Mouse (Mus musculus) gastrocnemius, postnatal 14 days (tissue): ENCODE measurements around the gene Cog3. TPM values are rescaled to one million over a fixed set of nuclear protein-coding genes. Genes with fewer than 3 reads are reported as not detected.
"Not testable (repeated sequence)": the region's sequence is repeated elsewhere in the genome, so short reads cannot be mapped to it uniquely, and the experiment has no call there.

Experiments
- DNase-seq: peaks from one replicate; pipeline ENCODE4 v3.0.0; 2021; ENCODE audit warnings: mixed read lengths
- intact Hi-C: fragments of 180-260 bp; cut with DNase I; formaldehyde crosslinking; loops from one replicate; pipeline ENCODE4 v1.15.1; 2025; ENCODE audit warnings: low total_unique reads
- long read RNA-seq, 2 experiments: library from polyadenylated mRNA; stranded (forward); transcript quantifications; one replicate each; pipeline ENCODE4 v2.0.0; 2021
- total RNA-seq, 2 experiments: library from RNA; stranded (reverse); gene quantifications; 2 replicates each; pipeline ENCODE4 v1.2.3; 2021

The Cog3 gene
- 1 to 10 TPM; 8.3 to 9.3 TPM for total RNA-seq
- long read RNA-seq, experiment 1, full-length matches to known transcripts = 7 of 11 reads
- long read RNA-seq, experiment 1, partial matches to known transcripts = 3 of 11 reads
- long read RNA-seq, experiment 1, other reads (novel, unspliced or antisense) = 1 of 11 reads
- long read RNA-seq, experiment 2, full-length matches to known transcripts = 11 of 15 reads
- long read RNA-seq, experiment 2, partial matches to known transcripts = 0 of 15 reads
- long read RNA-seq, experiment 2, other reads (novel, unspliced or antisense) = 4 of 15 reads

DNA sequence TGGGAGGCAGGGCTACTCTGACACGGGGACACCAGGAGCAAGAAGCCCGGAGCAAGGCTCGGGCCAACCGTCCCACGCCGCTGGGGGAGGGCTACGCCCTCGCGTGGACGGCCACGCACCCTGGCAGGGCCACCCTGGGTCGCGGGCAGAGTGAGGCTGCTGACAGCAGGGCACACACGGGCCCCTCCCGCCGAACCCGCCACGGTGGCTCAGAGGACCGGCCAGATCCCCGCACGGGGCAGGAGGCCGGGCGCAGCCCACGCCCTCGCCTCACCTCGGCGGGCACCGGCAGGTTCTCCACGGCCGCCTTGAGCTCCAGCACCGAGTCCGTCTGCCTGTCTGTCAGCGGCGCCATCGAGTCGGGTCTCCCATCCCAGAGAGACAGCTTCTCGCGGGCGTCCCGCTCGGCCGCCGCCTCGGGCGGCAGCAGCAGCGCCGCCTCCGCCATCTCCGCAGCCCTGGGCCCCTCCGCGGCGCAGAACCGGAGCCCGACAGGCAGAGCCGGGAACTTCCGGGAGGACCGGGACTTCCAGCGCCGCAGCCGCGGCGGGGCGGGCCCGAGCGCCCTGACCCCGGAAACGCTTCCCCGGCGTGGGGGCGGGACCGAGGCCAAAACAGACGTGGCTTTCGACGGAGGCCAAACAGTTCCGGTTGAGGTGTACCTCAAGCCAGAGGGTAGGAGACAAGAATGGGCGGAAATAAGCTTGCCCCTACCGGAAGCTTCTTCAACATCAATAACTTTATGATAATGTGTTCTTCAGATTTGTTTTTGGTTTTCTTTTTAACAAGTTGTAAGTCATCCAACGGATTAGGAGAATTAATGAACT lies at the start of gene Cog3:
Cog3 (minus strand) TSS at position 527 of the 827 bp plus-strand sequence.
- intact Hi-C loops = no loop called here
- DNase-seq = peak; percentile 98

DNA sequence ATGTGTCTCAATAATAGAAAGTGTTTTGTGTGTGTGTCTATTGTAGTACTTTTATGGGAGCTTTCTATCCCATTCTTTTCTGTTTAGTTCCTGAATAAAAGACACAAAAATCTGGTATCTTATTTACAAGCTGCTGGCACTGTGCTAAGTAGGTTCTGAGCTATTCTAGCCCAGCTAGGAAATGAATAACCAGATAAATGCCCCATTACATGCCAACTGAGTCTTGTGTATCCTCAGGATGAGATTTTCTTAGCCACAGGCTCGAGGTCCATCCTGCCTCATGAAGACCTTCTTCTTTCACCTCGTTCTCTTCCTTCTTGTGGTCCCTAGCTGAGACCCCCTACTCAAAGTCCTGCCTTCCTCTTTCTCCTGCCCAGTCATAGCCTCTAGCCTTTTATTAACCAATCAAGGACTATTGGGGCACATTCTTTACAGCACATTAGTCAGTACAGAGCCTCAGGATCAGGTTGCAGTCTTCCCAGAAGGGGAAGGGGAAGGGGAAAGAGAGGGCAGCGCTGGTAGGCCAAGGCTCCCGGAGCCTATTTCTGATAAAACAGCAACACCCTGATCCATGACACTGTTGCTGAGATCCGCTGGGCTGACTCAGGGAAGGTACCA lies 43.6 kb upstream of the Cog3 start:
- no peak for DNase-seq
- intact Hi-C loops = no loop called here

DNA sequence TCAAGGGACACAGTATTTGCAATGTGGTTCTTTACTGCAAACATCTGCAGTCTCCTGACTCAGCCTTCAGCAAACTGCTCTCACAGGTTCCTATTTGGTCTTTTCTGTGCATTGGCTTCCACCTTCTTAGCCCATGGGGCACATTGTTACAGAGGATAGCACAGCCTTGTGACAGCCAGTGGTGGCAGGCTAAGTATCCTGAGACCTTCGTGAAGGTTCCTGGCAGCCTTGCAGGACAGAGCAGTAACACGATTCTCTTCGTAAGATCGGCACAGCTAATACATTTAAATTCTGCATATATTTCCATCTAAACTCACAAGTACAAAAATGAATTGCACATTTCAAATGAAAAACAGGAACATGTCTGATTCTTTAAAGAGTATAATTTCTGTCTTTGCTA lies 41.6 kb upstream of the Cog3 start:
- intact Hi-C loops = no loop called here
- DNase-seq = no peak

DNA sequence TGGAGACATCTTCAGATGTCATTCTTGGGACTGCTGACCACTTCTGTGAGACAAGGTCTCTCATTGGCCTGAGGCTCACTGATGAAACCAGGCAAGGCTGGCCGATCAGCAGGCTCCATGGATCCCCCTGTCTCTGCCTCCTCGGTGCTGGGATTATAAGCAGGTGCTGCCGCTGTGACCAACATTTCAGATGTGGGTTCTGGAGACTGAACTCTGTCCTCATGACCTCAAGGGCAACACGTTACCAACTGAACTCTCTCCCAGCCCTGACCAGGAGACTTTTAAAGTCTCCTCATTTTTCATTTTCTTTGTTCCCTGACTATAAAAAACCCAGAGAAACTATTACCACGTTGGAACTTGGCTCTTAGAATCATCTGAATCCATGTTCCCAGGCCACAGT lies 40.4 kb upstream of the Cog3 start:
- no peak for DNase-seq
- intact Hi-C loops = no loop called here

DNA sequence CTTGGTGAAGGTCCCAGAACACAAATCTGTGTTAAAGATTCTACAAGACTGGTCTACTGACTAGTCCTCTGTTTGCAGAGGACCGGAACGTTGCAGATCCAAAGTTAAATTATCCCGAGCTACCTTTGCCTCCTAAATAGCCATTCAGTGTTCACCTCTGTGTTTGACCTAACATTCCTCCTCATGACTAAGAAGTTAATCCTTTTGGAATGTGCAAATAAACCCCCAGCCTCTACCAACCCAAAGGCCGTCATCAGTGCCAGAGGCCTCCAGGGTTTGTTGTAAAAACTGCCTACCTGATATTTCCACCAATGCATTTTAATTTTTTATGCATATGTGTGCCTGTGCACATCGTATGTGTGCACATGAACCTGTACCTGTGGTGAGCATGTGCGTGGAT lies 40.0 kb upstream of the Cog3 start:
- DNase-seq = no peak
- intact Hi-C loops = no loop called here

DNA sequence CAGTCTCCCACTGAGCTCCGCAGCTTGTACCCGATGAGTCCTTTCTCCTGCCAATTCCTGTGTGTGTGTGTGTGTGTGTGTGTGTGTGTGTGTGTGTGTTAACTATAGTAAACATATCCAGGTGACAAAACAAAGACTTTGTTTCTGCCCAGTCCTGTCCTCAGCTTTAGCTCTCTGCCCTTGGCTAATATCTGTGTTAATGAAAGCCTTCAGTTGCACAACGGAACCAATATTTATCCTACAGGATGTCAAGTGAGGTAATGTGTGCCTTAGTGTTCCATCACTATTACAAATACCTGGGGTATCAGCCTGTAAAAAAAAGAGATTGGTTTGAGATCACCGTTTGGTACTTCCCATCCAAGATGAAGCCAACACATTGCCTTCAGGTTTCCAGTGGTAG lies 38.8 kb upstream of the Cog3 start:
- intact Hi-C loops = no loop called here
- no peak for DNase-seq

DNA sequence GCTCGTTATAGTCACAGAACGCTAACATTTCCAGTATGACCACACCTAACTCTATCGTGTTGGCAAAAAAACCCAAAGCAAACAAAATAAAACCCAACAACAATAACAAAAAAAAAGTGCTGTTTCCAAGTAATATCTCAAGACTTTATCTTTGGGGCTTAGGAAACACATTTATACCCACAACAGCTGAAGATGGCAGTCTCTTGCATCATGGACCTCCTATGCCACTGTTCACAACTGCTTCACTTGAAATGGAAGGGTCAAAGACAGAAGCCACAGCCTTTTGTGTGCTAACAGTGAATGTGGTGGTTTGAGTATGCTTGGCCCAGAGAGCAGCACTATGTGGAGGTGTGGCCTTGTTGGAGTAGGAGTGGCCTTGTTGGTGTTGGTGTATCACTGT lies 37.1 kb upstream of the Cog3 start:
- DNase-seq = no peak
- intact Hi-C loops = no loop called here

DNA sequence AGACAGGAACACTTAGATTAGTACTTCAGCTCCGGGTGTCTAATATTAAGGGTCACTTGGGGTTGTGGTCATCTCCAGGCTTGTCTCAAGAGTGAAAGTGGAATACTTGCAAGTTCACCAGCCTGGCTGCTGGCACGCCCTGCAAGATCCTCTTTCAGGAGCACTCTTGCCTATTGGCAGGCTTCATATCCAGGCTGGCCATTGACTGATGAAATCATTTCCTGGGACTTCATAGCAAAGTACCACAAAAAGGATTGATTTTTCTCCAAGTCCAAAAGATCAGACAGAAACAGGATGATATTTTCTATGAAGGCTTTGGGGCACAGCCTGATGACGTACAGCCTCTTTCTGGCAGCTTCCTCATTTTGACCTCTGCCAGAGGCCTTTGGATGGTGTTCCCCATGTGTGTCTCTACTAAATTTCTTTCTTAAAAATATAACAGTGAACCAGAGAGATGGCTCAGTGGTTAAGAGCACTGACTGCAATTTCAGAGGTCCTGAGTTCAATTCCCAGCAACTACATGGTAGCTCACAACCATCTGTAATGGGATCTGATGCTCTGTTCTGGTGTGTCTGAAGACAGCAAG lies 36.2 kb upstream of the Cog3 start:
- peak; percentile 57 for DNase-seq
- intact Hi-C loops = no loop called here

DNA sequence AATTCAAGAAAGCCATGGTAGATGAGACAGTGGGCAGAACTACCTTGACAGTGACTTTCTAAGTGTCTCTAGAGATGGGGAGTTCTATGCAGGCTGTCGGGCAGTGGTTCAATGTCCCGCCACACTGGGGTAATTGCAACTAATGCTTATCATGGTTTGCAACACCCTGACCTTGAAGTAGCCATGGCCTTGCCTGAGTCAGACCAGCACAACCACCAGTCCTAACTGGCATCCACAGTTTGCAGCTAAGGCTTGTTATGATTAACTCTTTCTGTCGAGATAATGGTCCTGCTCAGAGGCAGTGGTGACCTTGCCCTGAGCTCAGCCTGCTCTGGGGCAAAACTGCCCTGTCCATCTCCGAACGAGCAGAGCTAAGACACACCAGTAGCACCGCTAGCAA lies 35.0 kb upstream of the Cog3 start:
- intact Hi-C loops = no loop called here

DNA sequence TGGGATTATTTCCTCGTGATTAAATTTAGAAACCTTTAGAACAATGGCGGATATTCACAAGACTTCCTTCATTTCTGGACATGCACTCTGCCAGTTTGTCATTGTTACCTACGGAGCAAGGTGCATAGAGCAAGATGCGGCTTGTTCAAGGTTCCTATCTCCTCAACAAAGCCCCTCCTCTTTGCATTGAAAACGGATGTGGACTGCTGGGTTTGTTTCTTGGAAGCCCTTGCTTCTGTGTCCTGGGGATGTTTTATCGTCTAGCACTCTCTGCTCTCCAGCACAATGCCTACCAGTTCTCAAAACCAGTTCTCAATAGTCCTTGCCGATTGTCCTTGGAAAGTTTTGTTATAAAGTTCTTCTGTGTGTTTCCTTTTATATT lies 33.5 kb upstream of the Cog3 start:
- no peak for DNase-seq
- intact Hi-C loops = no loop called here

More for the DNA sequence above, 35.0 kb upstream of the Cog3 start:
- no peak for DNase-seq

DNA sequence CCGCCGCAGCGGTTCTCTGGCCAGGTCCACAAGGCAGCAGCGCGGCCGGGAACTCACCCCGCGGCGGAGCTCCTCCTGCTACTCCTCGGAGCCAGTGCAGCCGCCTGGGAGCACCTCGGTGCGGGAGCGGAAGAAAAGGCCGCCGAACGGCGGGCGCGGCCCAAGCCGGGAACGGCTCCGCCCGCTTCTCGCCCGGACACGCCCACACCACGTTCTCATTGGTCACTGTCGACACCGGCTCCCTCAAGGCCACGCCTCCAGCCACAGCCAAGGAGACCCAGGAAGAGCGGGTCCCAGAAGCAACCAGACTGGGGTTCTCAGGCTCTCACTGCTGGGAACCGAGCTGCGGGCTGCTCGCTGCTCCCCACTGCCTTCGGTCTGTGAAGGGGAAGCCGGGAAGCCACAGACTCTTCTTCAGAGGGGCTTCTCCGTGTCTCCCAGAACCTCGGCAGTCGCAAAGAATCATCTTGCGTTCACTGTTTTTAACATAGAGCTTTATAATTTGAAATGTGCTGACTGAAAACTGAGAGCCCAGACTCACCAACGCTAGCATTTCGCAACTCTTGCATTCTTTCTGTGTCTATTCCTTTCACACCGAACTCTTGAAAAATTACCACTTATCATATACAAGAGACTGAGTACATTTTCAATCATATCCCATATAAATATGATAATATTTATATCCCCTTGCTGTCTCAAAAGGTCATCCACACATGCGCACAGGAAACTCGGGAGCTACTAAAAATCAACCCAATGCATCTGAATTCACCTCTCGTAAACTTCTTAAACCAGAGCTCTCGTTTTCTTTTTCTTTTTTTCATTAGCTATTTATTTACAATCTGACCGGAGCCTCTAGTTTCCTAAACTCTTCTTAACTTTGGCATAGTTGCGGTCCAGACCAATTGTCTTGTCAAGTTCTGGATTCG lies 32.8 kb upstream of the Cog3 start, which contains the start of gene Slc25a30:
Slc25a30 (minus strand) TSS at position 170 of the 926 bp plus-strand sequence.
- intact Hi-C loops = no loop called here
- DNase-seq = peak; percentile 98

DNA sequence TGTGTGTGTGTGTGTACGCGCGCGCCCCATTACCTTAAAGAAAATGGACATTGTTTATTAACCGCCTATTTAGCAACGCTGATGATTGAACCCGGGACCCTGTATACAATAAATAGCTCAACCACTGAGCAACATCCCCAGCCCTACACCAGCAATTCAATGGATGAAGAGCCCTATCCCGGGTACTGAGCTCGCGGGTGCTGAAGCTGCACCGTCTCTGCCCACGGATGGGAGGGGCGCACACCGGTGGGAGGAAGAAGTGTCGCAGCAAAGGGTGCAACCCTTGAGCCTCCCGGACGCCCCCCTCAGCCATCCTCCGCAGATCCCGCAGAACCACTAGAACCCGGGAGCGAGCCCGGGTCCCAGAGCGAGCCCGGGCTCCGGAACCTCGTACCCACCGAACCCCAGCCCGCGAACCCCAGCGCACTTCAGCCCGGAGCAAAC lies 32.1 kb upstream of the Cog3 start:
- no peak for DNase-seq
- intact Hi-C loops = no loop called here

DNA sequence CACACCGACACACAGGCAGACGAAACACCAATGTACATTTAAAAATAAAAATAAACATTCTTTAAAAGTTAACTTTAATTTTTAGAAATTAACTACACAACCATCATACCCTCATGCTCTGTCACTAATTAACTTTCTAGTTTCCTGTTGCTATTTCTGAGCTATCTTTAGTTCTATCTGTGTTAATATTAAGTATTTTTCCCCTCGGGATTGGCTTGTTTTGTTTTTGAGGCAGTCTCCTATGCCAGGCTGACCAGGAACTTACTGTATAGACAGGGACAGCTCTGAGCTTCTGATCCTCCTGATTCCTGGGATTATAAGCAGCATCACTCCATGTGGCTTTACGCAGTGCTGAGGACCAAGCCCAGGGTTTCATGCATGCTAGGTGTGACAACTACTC lies 25.6 kb upstream of the Cog3 start:
- intact Hi-C loops = no loop called here
- DNase-seq = no peak

DNA sequence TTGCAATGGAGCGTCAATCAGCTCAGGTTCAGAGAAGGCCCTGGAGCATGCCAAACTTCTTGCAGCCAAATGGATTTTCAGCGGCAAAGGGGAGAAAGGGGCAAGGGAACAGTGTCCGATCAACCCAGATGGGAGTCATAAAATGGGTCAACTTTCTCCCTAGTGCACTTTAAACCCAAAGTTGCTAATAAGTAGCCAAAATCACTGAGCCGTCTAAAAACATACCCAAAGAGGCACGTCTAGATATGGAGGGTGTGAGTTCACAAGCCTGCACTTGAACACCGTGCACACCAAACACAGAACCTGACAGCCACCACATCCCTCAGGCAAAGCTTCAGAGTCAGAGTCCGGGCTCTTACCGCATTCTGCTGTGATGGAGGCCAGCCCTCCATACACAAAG lies 22.3 kb upstream of the Cog3 start:
- no peak for DNase-seq
- intact Hi-C loops = no loop called here

DNA sequence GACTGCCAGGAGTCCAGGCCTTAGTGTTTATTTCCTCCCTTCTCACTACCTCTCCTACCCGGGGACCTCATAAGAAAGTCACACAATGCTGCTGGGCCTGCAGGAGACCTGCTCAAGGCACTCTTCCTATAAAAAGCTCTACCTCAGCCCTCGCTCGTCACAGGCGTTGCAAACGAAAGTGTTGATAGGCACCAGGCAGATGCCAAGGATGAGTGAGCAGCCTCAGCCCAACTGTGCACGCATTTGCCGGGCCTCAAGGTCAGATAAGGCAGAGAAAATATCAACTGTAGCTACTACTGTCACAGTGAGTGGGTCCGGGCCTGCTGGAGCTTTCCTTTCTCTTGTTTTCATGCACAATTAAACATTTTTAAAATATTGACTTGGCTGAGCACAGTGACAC lies 19.1 kb upstream of the Cog3 start:
- no peak for DNase-seq

DNA sequence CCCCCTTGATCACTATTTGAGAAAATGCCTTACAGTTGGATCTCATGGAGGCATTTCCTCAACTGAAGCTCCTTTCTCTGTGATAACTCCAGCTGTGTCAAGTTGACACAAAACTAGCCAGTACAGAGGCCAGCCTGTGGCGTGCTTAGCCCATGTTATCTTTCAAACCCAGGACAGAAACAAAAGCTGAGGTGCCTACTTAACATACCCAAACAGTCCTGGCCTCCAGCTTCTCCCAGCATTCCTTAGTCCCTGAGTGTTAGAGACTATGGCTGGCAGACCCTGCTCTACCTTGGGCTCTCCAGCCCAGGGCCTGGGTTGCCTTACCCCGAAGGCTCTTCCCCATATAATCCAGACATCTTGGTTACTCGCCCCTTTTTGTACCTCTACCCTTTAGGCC lies 18.1 kb upstream of the Cog3 start:
- intact Hi-C loops, DNase-seq: not testable (repeated sequence)

More for the DNA sequence above, 19.1 kb upstream of the Cog3 start:
- intact Hi-C loops = no loop called here

DNA sequence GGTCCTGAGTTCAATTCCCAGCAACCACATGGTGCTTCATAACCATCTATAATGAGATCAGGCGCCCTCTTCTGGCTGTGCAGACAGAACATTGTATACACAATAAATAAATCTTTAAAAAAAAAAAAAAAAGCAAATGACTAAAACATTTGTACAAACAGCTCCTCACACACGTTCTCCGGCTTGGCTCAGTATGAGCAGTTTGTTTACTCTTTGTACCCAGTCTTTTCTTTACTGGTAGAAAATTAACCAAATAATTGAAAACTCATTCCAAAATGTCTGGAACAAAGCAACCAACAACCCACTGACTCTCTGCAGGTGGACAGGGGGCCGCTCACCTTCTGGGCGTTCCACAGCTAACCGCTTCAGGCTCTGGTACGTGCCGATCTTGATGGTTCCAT lies 16.8 kb upstream of the Cog3 start:
- intact Hi-C loops = no loop called here

DNA sequence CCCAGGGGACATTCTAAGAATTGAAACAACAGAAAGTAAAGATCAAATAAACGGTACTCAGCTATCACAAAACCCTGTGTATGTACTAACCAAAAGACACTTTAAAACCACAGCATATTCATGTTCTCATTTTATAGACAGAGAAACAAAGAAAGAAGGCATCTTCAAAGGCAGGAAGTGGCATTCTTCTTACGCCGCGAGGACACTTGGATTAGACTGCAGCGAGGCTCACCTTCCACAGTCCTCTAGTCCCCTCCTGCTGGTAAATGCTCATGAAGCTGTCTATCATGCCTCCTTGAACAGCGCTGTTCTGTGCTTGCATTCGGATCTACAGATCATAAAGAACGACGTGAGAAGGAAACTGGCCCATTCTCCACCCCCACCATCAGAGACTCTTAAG lies 15.0 kb upstream of the Cog3 start:
- intact Hi-C loops = no loop called here
- no peak for DNase-seq

More for the DNA sequence above, 16.8 kb upstream of the Cog3 start:
- no peak for DNase-seq

DNA sequence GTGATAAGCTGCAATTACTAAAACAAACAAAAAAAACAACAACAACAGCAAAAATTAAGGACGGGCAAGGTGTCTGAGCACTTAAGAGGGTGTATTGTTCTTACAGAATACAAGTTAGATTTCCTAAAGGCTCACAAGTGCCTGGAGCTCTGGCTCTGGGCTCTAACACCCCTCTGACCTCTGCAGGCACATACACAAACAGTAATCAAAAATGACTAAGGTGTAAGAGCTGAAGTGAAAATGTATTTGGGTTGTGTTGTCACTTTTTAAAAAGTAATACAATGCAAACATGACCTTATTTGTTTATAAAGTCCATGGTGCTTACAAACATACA lies 13.9 kb upstream of the Cog3 start:
- no peak for DNase-seq
- intact Hi-C loops = no loop called here
